Mouse (Mus musculus) B cell, adult 2 months (primary cell): Measurements from ENCODE around the gene Dpf3.
A peak's percentile ranks its signal among the peaks of the same experiment; 100 is the strongest.

Source experiments
- DNase-seq, 2 experiments: peaks; one replicate each; pipeline ENCODE4 v3.0.0; 2022

Dpf3 gene

DNA sequence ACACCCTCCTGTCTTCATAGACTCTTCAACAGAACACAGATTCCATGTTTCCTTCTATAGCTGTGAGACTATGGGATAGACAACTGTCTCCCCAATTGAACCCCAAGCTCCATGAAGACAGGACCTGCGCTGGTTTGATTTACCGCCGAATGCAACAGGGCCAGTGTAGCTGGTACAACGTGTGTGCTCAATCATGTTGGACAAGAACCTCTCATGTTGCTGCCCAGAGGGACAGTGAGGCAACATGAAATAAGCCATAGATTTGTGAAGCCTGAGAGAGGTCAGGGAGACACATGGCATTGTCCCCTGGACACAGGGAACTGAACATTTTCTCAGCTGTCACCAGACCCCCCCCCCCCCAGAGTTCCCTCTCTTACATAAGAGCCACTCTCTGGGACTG lies 21.5 kb downstream of the Dpf3 start:
- no peak for DNase-seq

DNA sequence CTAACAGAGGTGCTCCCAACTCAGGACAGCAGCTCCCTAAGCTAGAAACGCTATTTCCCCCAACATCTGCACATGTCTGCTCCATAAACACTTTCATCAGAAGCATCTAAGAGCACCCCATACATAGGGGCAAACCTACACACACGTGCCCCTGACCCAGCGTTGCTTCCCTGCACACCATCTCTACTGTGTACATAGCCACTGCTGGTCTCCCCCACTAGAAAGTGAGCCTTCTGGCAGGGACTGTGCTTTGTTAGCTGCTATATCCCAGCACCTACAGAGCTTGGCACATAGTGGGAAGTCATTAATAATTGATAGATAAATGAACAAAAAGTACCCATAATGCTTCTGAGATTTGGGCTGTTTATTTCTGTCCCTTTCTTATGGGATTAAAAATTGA lies 27.2 kb downstream of the Dpf3 start:
- no peak for DNase-seq

DNA sequence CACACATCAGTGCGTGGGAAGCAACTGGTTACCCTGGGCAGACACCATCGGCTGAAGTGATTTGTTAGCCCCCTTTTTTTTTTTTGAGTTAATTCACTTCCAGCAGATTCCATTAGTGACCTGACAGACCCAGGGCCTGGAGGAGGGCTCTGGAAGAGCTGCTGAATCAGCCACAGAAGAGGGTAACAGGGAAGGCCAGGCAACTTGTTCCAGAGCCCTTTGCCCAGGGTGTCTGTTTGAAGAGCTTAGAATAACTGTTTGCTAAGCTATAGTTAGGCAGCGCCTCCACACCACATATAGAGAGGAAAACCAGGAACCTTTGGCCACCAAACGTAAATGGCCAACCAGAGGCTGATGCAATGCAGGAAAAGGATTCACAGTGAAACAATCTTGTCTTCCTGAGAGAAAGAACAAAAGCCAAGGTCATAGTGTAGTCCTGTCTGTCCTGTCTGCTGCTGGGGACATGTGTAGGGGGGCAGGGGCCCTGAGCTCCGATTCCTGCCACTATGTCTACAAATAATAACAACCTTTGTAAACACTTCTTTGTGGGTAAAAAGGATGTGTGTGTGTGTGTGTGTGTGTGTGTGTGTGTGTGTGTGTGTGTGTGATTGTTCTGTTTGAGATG lies 32.7 kb downstream of the Dpf3 start:
- DNase-seq = no peak

DNA sequence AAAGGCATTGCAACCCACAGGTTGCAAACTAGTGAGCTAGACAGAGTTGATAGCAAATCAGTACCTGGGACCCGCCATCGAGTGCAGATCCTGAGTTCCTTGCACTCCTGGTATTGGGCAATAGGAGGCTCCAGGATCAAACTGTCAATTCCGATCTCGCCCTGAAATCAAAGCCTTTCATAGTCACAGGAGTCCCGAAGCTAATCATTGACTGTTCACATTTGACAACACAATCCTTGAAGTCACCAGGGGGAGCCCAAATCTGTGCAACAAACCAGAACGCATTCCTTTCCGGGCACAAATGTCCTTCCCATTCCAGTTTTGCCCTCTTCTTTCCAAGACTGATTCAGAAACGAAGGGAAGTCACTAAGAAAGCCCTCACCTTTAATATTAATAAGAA lies 35.7 kb downstream of the Dpf3 start:
- DNase-seq = no peak

DNA sequence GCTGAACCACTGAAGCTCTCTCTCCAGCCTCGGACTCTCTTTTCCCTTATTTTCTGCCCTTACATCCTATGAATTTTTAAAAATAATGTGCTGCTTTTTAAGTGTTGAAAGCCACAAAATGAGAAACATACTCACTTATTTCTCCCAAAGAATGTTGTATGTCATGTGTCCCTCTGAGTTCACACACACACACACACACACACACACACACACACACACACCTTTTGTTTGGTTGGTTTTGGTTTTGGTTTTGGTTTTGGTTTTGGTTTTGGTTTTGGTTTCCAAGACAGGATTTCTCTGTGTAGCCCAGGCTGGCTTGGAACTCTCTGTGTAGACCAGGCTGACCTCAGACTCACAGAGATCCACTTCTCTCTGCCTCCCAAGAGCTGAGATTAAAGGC lies 37.0 kb downstream of the Dpf3 start:
- peak; percentile 1 to 2 for DNase-seq

DNA sequence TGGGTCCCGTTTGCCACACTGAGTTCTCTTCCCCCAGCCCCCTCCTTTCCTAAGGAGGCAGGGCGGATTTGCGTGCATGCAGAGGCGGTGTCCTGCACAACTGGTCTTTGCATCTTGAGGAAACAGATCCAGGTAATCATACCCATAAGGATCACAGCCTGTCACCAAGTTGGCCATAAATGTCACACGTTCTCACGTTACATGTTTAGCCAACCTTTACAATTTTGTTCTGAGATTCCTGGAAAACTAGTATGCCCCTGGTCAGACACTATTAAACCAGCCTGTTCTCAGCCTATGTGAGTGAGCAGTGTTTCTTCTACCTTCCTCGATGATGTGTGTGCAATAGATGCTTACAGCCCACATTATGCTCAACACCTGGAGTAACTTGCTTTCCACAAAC lies 38.3 kb downstream of the Dpf3 start:
- DNase-seq = no peak

DNA sequence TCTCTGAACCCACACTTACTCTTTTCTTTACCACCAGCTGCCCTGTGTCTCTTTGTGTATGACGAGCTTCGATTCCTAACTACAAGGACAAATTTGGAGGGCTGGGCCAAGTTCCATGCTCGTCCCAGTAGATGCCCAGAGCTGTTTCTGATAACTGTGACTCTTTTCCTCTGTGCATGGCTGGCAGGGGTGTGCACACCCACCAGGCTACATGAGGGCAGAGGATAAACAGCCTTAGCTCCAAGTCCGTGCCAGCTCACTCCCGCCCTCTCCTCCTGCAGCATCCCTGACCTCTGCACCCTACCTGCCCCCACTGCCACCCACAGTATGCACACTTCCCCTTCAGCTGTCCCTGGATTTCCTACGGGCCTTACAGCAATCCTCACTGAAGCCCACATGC lies 41.9 kb downstream of the Dpf3 start:
- DNase-seq = no peak

GRCm38 (mm10) chr12:83444448-83444847 lies 43.1 kb downstream of the Dpf3 start:
- DNase-seq = no peak

DNA sequence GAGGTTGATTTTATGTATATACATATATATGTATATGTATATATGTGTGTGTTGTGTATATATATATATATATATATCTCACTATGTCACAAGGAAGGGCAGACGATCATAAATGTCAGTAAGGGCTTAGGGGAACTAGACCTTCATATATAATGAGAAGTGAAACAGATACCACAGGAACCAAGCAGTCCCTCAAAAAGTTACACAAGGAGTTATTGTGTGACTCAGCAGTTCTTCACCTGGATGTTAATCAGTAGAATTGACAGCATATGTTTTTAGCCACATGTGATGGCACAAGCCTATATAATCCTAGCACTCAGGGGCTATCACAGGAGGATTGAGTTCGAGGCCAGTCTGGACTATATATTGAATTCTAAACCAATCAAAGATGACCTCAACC lies 49.5 kb downstream of the Dpf3 start:
- no peak for DNase-seq

GRCm38 (mm10) chr12:83433987-83434698 lies 53.4 kb downstream of the Dpf3 start:
- DNase-seq = no peak

- DNase-seq = no peak
Measured at GRCm38 (mm10) chr12:83433436-83433835, 54.1 kb downstream of the Dpf3 start.

DNA sequence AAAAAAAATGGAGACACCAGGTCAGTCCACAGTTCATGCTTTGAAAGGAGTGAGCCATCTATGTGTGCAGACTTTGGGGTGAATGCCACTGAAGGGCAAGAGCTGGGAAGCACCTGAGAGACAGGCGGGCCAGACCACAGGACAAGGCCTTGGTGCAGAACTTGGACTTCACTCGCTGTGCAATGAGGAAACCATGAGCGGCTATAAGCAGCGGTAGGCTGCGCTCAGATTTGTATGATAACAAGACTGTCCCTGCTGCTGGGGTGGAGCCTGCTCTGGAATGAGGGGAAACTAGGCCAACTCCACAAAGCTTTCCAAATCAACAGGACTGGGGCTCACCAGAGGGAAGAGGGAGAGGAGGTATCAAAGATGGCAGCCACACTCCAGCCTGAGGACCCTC lies 57.3 kb downstream of the Dpf3 start:
- DNase-seq = no peak

- no peak for DNase-seq
Measured at GRCm38 (mm10) chr12:83428016-83428415, 59.5 kb downstream of the Dpf3 start.

DNA sequence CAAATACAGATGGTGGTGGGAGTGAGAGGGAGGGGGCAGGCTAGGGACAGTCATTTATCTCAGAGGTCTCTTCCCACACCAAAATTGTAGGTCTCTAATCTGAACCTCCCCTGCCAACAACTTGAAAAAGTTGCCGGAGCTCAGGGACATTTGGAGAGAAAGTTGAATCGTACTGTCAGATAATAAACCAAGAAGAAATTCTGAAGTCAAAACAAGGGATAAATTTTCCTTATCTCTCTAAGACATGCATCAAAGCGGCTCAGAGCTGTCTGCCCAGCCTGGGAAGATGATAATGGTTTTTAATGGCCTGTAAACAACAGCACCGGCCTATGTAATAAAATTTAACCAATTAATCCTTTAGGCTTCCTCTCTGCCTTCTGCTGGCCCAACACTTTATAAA lies 59.9 kb downstream of the Dpf3 start:
- DNase-seq = no peak

- DNase-seq = no peak
Measured at GRCm38 (mm10) chr12:83426326-83426725, 61.2 kb downstream of the Dpf3 start.

DNA sequence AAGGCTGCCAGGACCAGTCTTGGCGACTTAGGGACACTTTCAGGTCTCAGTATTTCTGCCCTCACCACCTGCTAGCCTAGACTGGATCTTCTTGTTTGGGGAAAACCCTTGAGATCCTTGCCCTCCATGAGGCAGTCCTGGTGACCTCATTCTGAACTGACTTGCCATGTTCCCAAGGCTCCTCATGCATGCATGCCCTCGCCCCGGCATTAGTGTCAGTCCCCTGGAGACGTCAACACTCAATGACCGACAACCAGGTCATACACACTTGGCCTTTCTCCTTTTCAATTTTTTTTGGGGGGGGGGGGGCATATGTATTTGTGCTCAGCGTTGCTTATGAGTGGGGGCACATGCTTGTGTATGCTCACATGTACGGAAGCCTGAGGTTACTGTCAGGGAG lies 61.8 kb downstream of the Dpf3 start:
- no peak for DNase-seq

DNA sequence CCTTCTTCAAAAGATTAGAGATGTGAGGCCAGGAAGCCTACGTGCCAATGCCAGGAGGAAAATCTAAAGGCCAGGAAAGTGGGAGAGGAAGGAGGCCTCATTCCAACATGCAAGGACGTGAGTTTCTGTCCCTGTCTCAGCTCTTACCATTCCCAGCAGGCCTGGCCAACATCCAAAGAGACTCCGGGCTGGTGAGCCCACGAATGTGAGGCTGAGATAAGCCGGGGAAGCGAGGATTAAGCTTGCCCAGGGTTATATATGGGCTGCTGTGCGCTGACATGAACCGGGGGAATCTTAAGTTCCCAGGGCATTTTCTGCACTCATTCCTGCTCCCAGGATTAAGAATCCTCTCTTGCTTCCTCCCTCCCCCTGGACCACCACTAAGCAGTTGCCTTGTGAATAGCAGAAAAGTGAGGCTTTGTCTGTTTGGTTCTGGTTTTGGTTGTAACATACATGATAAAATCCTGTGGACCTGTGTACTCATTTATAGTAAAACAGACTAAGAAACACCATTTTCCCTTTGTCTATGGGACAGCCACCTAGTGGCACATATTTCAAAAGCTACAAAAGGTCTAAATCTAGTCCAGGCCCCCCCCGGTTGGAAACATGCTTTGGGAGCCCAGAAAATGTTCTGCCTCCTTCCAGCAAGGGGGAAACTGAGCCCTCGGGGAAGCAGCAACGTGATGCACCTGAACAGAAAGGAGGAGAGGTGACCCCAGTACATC lies 62.6 kb downstream of the Dpf3 start:
- DNase-seq = no peak

GRCm38 (mm10) chr12:83424086-83424719 lies 63.3 kb downstream of the Dpf3 start:
- no peak for DNase-seq

- no peak for DNase-seq
Measured at GRCm38 (mm10) chr12:83420346-83420745, 67.2 kb downstream of the Dpf3 start.

DNA sequence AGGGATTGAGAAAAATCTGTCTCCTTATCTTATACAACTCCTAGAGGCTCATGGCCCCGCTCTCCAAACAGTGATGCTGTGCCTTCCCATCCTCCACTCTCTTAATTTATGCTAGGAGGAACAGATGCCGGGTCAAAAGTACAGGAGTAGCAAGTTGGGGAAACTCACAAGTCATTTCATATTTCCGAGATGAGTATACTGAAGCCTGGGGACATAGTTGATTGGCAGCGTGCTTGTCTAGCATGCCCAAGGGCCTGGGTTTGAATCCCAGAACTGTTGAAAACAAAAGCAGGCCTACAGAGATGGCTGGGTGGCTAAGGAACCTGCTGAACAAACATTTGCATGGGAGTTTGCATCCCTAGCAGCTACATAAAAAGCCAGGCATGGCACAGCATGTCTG lies 72.3 kb downstream of the Dpf3 start:
- no peak for DNase-seq

GRCm38 (mm10) chr12:83413684-83414083 lies 73.8 kb downstream of the Dpf3 start:
- no peak for DNase-seq

DNA sequence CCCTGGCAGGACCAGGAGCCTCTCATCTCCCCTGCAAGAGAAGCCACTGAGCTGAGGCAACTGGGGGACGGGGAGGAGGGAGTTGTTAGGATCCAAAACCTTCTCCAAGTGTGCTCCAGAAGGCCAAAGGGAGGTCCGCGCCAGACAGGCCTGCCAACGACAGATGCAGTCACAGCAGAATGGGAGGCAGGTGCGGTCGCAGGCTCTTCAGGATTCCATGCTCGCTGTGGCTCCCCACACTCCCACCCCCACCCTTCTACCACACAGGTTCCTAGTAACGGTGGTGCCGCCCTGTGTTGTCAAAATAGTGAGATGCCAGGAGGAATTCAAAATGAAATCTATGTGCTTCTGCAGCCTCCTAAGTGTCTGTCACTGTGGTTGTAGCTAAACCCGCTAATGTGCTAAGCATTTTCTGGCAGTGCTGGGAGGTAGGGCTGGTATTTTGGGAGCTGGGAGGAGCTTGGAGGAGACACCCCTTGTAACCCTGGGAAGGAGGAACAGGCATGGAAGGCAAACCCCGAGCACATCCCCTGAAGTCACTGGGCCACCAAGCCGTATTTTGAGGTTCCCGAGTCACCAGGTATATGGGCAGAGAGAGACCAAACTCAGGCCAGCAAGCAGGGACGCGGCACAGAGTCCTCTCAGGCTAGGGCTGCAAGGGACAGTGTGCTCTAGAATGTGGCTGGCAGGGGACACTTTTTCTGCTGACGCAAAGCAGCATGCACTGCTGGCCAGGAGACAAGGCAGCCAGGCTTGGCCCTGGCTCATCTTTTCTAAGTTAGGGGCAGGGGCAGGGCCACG lies 75.6 kb downstream of the Dpf3 start:
- no peak for DNase-seq

DNA sequence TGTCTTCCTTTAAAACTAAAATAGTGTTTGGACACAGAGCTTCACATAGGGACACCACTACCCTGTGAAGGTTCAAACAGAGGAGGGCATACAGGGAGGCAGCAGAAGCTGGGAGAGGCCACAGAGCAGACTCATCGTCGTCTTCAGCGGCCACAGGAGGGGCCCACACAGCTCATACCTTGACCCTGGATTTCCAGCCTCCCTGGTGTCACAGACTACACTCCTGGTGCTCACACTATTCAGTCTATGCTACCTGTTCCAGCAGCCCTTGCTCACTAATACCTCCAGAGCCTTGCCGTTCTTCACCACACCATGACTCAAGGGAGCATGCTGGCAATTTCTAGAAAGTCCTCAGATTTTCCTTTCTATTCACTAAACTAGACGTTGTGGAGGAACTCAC lies 76.5 kb downstream of the Dpf3 start:
- no peak for DNase-seq
